Mouse (Mus musculus) ES-E14 (cell line): ENCODE results near the gene Zfp354b. TPM values are rescaled to one million over a fixed set of nuclear protein-coding genes. Genes with fewer than 3 reads are reported as not detected.

ENCODE experiments used
- DNase-seq: peaks from one replicate; pipeline ENCODE4 v3.0.0-alpha.2; 2013; ENCODE audit warnings: low read depth, low spot score
- H3K27ac ChIP-seq: 2 replicates; pipeline ENCODE4 v1.5.1; 2012; ENCODE audit warnings: low read depth, mild to moderate bottlenecking, low read length, moderate library complexity, mixed read lengths; ENCODE audit not compliant: poor library complexity, insufficient read depth, severe bottlenecking
- H3K36me3 ChIP-seq: 2 replicates; pipeline ENCODE4 v1.6.1; 2012; ENCODE audit warnings: mild to moderate bottlenecking, low read length, moderate library complexity, mixed read lengths; ENCODE audit not compliant: control insufficient read depth, poor library complexity, insufficient read depth, severe bottlenecking
- H3K4me1 ChIP-seq, 2 experiments: fragments of 150-350 bp in 1 of 2; sonication (generic) in 1 of 2; 2 replicates each; pipeline ENCODE4 v1.6.1; 2012; ENCODE audit warnings: low read length in 2 of 2, mild to moderate bottlenecking in 1 of 2, mixed read lengths in 1 of 2; ENCODE audit not compliant: control insufficient read depth in 2 of 2, insufficient read depth in 2 of 2, poor library complexity in 1 of 2
- H3K4me3 ChIP-seq, 2 experiments: fragments of 150-350 bp in 1 of 2; sonication (generic) in 1 of 2; 2 replicates each; pipeline ENCODE4 v1.5.1; 2012; ENCODE audit warnings: low read length in 2 of 2, low read depth in 1 of 2, mild to moderate bottlenecking in 1 of 2, mixed read lengths in 1 of 2; ENCODE audit not compliant: insufficient read depth in 1 of 2, poor library complexity in 1 of 2, severe bottlenecking in 1 of 2
- H3K9ac ChIP-seq: 2 replicates; pipeline ENCODE4 v1.6.1; 2012; ENCODE audit warnings: low read depth, mild to moderate bottlenecking, low read length, mixed read lengths; ENCODE audit not compliant: poor library complexity, insufficient read depth, severe bottlenecking
- H3K9me3 ChIP-seq: fragments of 150-350 bp; sonication (generic); 2 replicates; pipeline ENCODE4 v1.6.1; 2012; ENCODE audit warnings: low read depth, mild to moderate bottlenecking, low read length; ENCODE audit not compliant: control insufficient read depth, insufficient read depth
- CHD2 ChIP-seq: IDR thresholded peaks from 2 replicates; pipeline ENCODE4 v1.6.1; 2014; ENCODE audit warnings: mild to moderate bottlenecking, low read depth, low read length, inconsistent platforms
- HCFC1 ChIP-seq: IDR thresholded peaks from 2 replicates; pipeline ENCODE4 v1.6.1; 2012; ENCODE audit warnings: low read length, inconsistent platforms, borderline replicate concordance; ENCODE audit not compliant: insufficient read depth
- MAFK ChIP-seq: IDR thresholded peaks from 2 replicates; pipeline ENCODE4 v1.6.1; 2014; ENCODE audit warnings: mild to moderate bottlenecking, low read depth, low read length, inconsistent platforms; ENCODE audit not compliant: insufficient read depth
- ZC3H11A ChIP-seq: IDR thresholded peaks from 2 replicates; pipeline ENCODE4 v1.6.1; 2012; ENCODE audit warnings: low read depth, mild to moderate bottlenecking, inconsistent platforms, low read length, borderline replicate concordance
- ZNF384 ChIP-seq: IDR thresholded peaks from 2 replicates; pipeline ENCODE4 v1.6.1; 2012; ENCODE audit warnings: low read depth, low read length, inconsistent platforms
- in situ Hi-C, 2 experiments: fragments of 600-800 bp; cut with MboI; formaldehyde crosslinking; loops; one replicate each; pipeline ENCODE4 v1.15.1; 2025; ENCODE audit warnings: low sequenced_read_pairs in 2 of 2, inconsistent platforms in 1 of 2; ENCODE audit not compliant: unreplicated experiment in 2 of 2
- total RNA-seq: library from RNA; depleted of rRNA; stranded (reverse); fragments of 300-350 nt; gene quantifications from 2 replicates; pipeline ENCODE4 v1.2.3, GENCODE M21; 2012; rRNA removed

Gene Zfp354b
- total RNA-seq, result 0.63 and 1.0 TPM in 2 replicates

DNA sequence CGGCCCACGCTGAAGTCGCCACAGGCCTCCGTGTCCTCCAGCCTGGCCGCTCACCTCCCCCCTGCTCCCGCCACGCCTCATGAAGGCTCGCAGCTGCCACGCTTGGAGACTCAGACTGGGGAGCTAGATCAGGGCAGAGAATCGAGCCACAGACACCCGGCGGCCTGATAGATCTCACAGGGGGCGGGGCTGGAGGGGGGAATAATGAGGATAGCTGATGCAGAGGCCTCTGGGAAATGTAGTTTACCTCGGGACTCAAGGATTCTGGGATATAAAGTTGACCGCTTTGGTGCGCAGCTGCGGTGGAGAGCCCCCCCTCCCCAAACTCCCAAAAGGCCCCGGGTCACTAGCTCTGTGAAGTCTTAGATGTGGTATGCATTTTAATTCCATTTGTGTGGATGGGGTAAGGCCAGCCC lies at the start of gene Zfp354b:
Zfp354b (minus strand) TSS at position 183 of the 416 bp plus-strand sequence.
- Histone ChIP-seq H3K4me1 (peaks cover 0 to 2% of the 10 kb centered on the region in 2 experiments; a peak in 1 of 4 replicates), H3K27ac (no peak within 1 kb of the TSS), H3K9me3 (no peaks in the 10 kb centered on the region), H3K4me3 (peak within 1 kb of the TSS; percentile 65 to 82), H3K9ac (peak within 1 kb of the TSS; percentile 70), H3K36me3 (no peaks in the 10 kb centered on the region)
- DNase-seq, result peak; percentile 79
- TF ChIP-seq ZNF384 (no peak), MAFK (no peak), HCFC1 (peak; percentile 97), ZC3H11A (no peak), CHD2 (no peak)
- in situ Hi-C loops, result no loop called here

DNA sequence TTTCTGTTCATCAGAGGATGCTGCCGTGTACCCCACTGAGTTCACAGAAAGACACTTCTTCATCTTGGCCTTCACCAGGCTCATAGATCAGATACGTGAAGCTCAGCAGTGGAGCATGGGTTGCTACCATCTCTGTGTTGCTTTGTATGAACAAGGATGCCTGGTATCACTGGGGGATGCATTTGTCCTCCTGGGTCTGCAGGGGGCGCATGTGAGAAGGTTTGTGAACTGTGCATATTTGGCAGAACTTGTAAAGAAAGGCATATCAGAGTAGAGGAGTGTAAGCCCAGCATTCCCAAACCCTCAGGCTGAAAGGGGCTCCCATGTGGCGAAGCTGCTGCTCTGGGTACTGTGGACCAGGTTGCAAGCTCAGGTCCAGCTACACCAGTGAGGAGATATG lies 45.8 kb upstream of the Zfp354b start:
- in situ Hi-C loops, result no loop called here
- H3K27ac ChIP-seq, result no peak overlapping the region
- TF ChIP-seq CHD2 (no peak), HCFC1 (no peak), ZC3H11A (no peak), ZNF384 (no peak), MAFK (no peak)
- DNase-seq, result peak; percentile 36
- no peak overlapping the region for H3K9ac ChIP-seq
- no peaks in the 10 kb centered on the region for H3K9me3 ChIP-seq
- no peaks in the 10 kb centered on the region for H3K36me3 ChIP-seq
- H3K4me3 ChIP-seq, result no peak overlapping the region
- no peaks in the 10 kb centered on the region for H3K4me1 ChIP-seq

DNA sequence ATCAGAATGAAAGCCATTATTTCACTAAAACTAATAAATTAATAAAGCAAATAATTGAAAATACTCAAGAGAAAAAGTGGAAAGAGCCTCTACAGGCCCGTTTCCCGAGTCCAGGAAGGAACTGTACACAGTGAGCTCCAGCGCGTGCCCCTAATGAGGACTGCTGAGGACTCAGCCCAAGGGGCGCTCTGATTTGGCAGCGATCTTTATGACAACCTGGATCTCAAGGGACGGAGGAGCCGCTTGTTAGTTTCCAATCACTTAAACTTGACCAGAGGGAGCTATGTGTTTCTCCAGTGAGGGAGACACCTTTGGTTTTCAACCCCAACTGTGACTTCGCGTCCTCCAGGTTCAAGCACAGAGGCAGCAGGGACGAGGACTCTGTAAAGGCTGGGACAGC lies 34.8 kb upstream of the Zfp354b start, which contains the start of gene Olfr1378:
Olfr1378 (plus strand) TSS at position 301 of the 400 bp plus-strand sequence.
- H3K36me3 ChIP-seq, result no peaks in the 10 kb centered on the region
- in situ Hi-C loops, result no loop called here
- DNase-seq, result no peak
- no peak within 1 kb of the TSS for H3K9ac ChIP-seq
- H3K9me3 ChIP-seq, result no peaks in the 10 kb centered on the region
- no peak within 1 kb of the TSS for H3K4me3 ChIP-seq
- H3K27ac ChIP-seq, result no peak within 1 kb of the TSS
- H3K4me1 ChIP-seq, result no peaks in the 10 kb centered on the region
- TF ChIP-seq HCFC1, result no peak
- TF ChIP-seq ZC3H11A, result no peak
- no peak for TF ChIP-seq MAFK
- no peak for TF ChIP-seq ZNF384

DNA sequence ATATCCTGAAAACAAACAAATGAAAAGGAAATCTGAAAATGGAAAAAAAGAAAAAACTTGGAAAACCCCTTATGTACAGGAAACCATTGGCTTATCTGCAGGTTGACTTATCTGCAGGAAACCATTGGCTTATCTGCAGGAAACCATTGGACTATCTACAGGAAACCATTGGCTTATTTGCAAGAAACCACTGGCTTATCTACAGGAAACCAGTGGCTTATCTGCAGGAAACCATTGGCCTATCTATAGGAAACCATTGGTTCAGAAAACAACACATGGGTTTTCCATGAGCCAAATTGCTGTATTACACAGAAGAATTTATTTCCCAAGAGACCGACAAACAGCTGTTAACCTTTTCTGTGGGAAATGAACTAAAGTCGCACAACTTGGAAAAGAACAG lies 33.5 kb upstream of the Zfp354b start:
- Histone ChIP-seq H3K4me1 (no peaks in the 10 kb centered on the region), H3K27ac (no peak overlapping the region)
- TF ChIP-seq ZC3H11A, result no peak
- TF ChIP-seq CHD2, result no peak
- TF ChIP-seq MAFK, result no peak
- TF ChIP-seq ZNF384, result no peak
- TF ChIP-seq HCFC1, result no peak

DNA sequence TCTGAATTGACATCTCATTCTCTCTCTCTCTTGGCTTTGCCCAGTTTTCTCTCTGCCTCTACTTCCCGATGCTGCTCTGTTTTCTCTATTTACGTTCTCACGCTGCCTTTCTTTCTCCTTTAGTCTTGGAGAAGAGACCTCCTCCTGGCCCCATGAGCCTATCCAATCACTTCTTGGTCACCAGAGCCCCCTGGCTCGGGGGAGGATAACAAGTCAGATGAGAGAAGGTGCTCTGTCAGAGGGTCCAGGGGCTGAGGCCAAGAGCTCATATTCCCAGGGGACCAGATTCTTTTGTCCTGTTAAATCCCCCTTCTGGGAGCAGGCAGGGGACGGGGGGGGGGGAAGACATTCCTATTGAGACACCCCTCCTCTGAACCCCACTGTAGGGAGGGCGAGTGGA lies 22.2 kb upstream of the Zfp354b start, which contains the start of gene Prop1:
Prop1 (minus strand) TSS at position 101 of the 400 bp plus-strand sequence.
- Histone ChIP-seq H3K9ac (no peak within 1 kb of the TSS), H3K4me3 (no peak within 1 kb of the TSS), H3K4me1 (no peaks in the 10 kb centered on the region), H3K27ac (no peak within 1 kb of the TSS), H3K36me3 (no peaks in the 10 kb centered on the region), H3K9me3 (no peaks in the 10 kb centered on the region)
- TF ChIP-seq ZC3H11A, result no peak
- no peak for TF ChIP-seq CHD2
- TF ChIP-seq MAFK, result no peak
- no peak for TF ChIP-seq ZNF384
- TF ChIP-seq HCFC1, result no peak
- in situ Hi-C loops, result no loop called here
- no peak for DNase-seq

More for the DNA sequence above, 33.5 kb upstream of the Zfp354b start:
- no peaks in the 10 kb centered on the region for H3K9me3 ChIP-seq
- H3K9ac ChIP-seq, result no peak overlapping the region
- H3K36me3 ChIP-seq, result no peaks in the 10 kb centered on the region
- DNase-seq, result no peak
- in situ Hi-C loops, result no loop called here
- no peak overlapping the region for H3K4me3 ChIP-seq
